Mouse (Mus musculus) liver, adult 2 months (tissue): ENCODE results near the gene Fmo6. TPM values are rescaled to one million over a fixed set of nuclear protein-coding genes. Genes with fewer than 3 reads are reported as not detected.

Source experiments
- DNase-seq: peaks from one replicate; pipeline ENCODE4 v3.0.0-alpha.2; 2011; ENCODE audit warnings: low read depth, low spot score; ENCODE audit errors: extremely low read depth
- H3K27ac ChIP-seq: fragments of 200-500 bp; replicated peaks from 2 replicates; pipeline ENCODE4 v1.5.1; 2012; ENCODE audit warnings: low read depth, mild to moderate bottlenecking, control low read depth, inconsistent platforms, low read length; ENCODE audit not compliant: insufficient read depth
- H3K27me3 ChIP-seq: fragments of 200-500 bp; 2 replicates; pipeline ENCODE4 v1.6.1; 2012; ENCODE audit warnings: mild to moderate bottlenecking, moderate library complexity, low read length, inconsistent platforms; ENCODE audit not compliant: control insufficient read depth, insufficient read depth
- H3K36me3 ChIP-seq: fragments of 200-500 bp; 2 replicates; pipeline ENCODE4 v1.6.1; 2012; ENCODE audit warnings: low read length, inconsistent platforms; ENCODE audit not compliant: control insufficient read depth, insufficient read depth
- H3K4me1 ChIP-seq: fragments of 200-500 bp; 2 replicates; pipeline ENCODE4 v1.6.1; 2011; ENCODE audit warnings: low read length; ENCODE audit not compliant: control insufficient read depth, insufficient read depth
- H3K4me3 ChIP-seq: fragments of 200-500 bp; 2 replicates; pipeline ENCODE4 v1.5.1; 2011; ENCODE audit warnings: low read depth, mild to moderate bottlenecking, control low read depth, low read length, moderate library complexity; ENCODE audit not compliant: insufficient read depth
- H3K79me2 ChIP-seq: fragments of 200-500 bp; 2 replicates; pipeline ENCODE4 v1.6.1; 2012; ENCODE audit warnings: inconsistent platforms, mild to moderate bottlenecking, low read length, moderate library complexity; ENCODE audit not compliant: control insufficient read depth, insufficient read depth
- H3K9ac ChIP-seq: fragments of 200-500 bp; 2 replicates; pipeline ENCODE4 v1.6.1; 2012; ENCODE audit warnings: low read depth, mild to moderate bottlenecking, control low read depth, inconsistent platforms, low read length
- CTCF ChIP-seq: fragments of 200-500 bp; IDR thresholded peaks from 2 replicates; pipeline ENCODE4 v1.5.1; 2011; ENCODE audit warnings: low read depth, low read length, control low read depth
- POLR2A ChIP-seq: fragments of 200-500 bp; IDR thresholded peaks from 2 replicates; pipeline ENCODE4 v1.6.1; 2011; ENCODE audit warnings: low read length, control low read depth; ENCODE audit not compliant: insufficient read depth; ENCODE audit errors: extremely low read depth
- WGBS: fragments of 180-500 bp; shearing (Covaris S2); methylation state at CpG from one replicate; pipeline ENCODE4 v1.1.7; 2018; 5-methylcytosine and 5-hydroxymethylcytosine counted together
- polyA plus RNA-seq: library from polyadenylated mRNA; depleted of rRNA; stranded (reverse); fragments of >200 nt; gene quantifications from 2 replicates; pipeline ENCODE4 v1.2.3, GENCODE M21; 2012
- total RNA-seq: library from RNA; depleted of rRNA; stranded (reverse); fragments of >200 nt; gene quantifications from 2 replicates; pipeline ENCODE4 v1.2.3, GENCODE M21; 2014

Fmo6 gene
- total and polyA plus RNA-seq, 2 experiments = not detected

DNA sequence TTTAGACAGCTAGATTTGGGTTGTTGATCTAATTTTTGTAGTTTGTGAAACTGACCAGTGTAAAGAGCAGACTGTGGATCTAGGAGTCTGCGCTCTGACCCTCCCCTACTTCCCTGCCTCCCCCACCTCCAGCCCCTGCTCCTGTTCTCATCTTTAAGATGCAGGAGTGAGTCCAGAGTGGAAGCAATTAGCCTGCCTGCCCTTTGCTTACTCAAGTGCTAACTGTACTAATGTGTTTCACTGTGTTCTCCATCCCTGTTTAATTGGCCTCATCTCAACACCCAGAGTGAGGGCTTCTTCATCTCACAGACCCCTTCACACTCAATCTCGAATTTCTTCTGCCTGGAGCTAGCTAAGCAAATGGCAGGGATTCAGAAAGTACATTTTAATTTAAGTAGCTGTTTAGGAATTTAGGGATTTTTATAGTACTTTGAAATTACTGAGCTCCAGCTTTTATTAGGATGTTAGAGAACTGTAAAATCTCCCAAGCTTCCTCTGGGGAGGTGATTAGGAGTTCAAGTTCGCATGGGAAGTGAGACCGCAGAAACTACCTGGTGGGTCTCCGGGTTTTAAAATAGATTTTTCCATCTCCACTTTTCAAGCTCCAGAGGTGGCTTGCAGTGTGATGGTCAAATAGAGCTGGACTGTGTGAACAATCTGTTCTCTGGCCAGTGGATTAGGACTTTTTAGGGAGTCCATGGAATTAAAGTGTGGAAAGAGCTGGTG lies 818 bp upstream of the Fmo6 start:
- Histone ChIP-seq H3K27ac (no peak overlapping the region), H3K79me2 (no peaks in the 10 kb centered on the region), H3K9ac (no peak overlapping the region), H3K36me3 (no peaks in the 10 kb centered on the region), H3K4me3 (no peak overlapping the region), H3K4me1 (no peaks in the 10 kb centered on the region), H3K27me3 (no peaks in the 10 kb centered on the region)
- TF ChIP-seq POLR2A (no peak), CTCF (no peak)
- 81% methylated on average over 5 of the region's 5 CpGs for WGBS
- DNase-seq = no peak

GRCm38 (mm10) chr1:162934374-162935012 lies 2.8 kb downstream of the Fmo6 start:
- no peak for DNase-seq
- Histone ChIP-seq H3K4me1 (peaks cover 2% of the 10 kb centered on the region; the same call in 1 of the 2 replicates), H3K27me3 (no peaks in the 10 kb centered on the region), H3K9ac (no peak overlapping the region), H3K27ac (no peak overlapping the region), H3K4me3 (no peak overlapping the region), H3K79me2 (no peaks in the 10 kb centered on the region), H3K36me3 (no peaks in the 10 kb centered on the region)
- TF ChIP-seq POLR2A (no peak), CTCF (no peak)
- WGBS = 84% methylated on average over 4 of the region's 4 CpGs

DNA sequence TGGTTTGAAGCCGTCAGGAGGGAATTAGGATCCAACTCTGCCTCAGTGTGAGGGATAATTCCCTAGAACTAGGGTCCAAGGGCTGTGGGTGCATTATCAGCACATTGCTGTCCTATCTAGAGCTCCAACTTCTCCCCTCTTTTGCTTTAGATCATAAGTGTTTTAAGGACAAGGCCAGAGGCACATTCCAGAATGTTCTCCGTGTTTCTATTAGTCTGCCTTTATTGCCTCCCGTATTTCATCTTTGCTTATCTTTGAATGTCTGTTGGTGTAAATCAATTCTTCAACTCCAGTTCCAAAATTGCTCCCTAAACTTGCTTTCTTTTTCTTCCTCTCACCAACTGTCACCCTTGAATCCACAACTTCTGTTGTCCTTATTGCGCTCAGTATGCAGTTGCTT lies 4.9 kb downstream of the Fmo6 start:
- H3K27ac ChIP-seq = no peak overlapping the region
- WGBS = 92% methylated on average over 4 of the region's 4 CpGs

DNA sequence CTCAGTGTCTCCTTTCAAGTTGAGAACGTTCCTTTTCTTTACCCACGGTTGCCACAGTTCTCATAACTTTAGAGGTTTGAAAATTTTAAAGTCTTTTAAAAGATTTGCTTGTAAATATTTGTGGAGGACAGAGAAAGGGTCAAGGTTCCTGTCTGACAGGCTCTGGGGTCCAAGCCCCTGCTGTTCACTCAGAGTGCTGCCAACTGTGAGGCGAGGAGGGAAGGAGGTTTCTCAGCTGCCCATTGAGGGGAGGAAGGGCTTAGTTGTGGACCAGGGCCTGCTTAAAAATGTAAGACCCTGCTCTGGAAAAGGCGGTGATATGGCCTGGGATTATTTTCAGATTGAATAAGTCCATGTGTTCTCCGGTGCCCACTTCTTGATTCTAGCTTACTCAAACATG lies 5.4 kb downstream of the Fmo6 start:
- Histone ChIP-seq H3K79me2 (no peaks in the 10 kb centered on the region), H3K27ac (0 out of 2 replicates have a peak overlapping the region, but pooled peaks have one; percentile 2), H3K4me1 (peaks cover 2% of the 10 kb centered on the region; the same call in 1 of the 2 replicates), H3K4me3 (no peak overlapping the region), H3K27me3 (no peaks in the 10 kb centered on the region), H3K9ac (no peak overlapping the region), H3K36me3 (no peaks in the 10 kb centered on the region)
- WGBS = 82% methylated on average over 5 of the region's 5 CpGs
- TF ChIP-seq CTCF (no peak), POLR2A (no peak)
- DNase-seq = no peak

More for the DNA sequence above, 4.9 kb downstream of the Fmo6 start:
- DNase-seq = no peak
- no peaks in the 10 kb centered on the region for H3K27me3 ChIP-seq
- no peaks in the 10 kb centered on the region for H3K79me2 ChIP-seq
- no peak overlapping the region for H3K9ac ChIP-seq
- H3K4me1 ChIP-seq = peaks cover 2% of the 10 kb centered on the region; the same call in 1 of the 2 replicates
- H3K4me3 ChIP-seq = no peak overlapping the region
- TF ChIP-seq CTCF = no peak
- no peak for TF ChIP-seq POLR2A
- no peaks in the 10 kb centered on the region for H3K36me3 ChIP-seq

GRCm38 (mm10) chr1:162931310-162931875 lies 5.9 kb downstream of the Fmo6 start:
- Histone ChIP-seq H3K27ac (peak overlapping the region; percentile 29; the same call in 1 of the 2 replicates), H3K9ac (no peak overlapping the region)
- WGBS = 68% methylated on average over 4 of the region's 4 CpGs

More at GRCm38 (mm10) chr1:162931310-162931875, 5.9 kb downstream of the Fmo6 start:
- Histone ChIP-seq H3K27me3 (no peaks in the 10 kb centered on the region), H3K4me1 (peaks cover 2% of the 10 kb centered on the region; the same call in 1 of the 2 replicates), H3K4me3 (no peak overlapping the region), H3K79me2 (no peaks in the 10 kb centered on the region), H3K36me3 (no peaks in the 10 kb centered on the region)
- no peak for DNase-seq
- no peak for TF ChIP-seq CTCF
- TF ChIP-seq POLR2A = no peak
